Mouse (Mus musculus) heart, postnatal 10 days (tissue): ENCODE measurements at regions not wholly inside any gene's neighbourhood (a gene's known extent, or its start where the extent isn't known, plus 50 kb on each side); places are given as distances from the start of the nearest gene placed in this dataset.

ENCODE experiments used
- DNase-seq, 2 experiments: peaks; one replicate each; pipeline ENCODE4 v3.0.0; 2021
- intact Hi-C: fragments of 180-260 bp; cut with DNase I; formaldehyde crosslinking; loops from one replicate; pipeline ENCODE4 v1.15.1; 2025

DNA sequence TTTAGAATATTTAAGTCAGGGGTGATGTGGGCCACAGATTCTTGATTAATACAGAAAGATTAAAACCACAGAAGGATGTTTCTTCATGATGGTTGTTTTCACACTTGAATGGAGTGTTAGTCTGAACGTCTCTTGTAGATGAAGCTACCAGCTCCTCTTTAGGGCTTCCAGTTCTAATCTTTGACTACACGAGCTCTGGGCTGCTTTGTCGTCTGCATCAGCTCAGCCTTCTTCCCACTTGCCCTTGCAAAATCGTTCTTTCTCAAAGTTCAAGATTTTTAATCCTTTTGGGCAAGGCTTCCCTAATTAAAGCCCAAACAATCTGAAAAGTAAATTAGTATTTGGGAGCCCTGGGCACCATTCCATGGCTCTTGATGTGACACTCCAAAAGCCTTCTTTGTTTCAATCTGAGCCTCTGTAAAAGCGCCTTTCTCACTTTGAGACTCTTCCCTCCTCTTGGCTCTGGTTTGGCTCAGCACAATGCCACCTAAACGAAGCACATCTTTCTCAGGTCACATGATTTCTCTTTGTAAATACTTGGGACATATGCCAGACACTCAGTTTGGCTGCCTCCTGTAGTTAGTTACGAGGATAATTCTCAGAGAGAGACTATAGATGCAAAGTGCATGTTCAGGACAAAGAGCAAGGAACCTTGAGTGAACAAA lies 238.6 kb upstream of the Mpped2 start:
- no peak for DNase-seq
- intact Hi-C loops = no loop called here

DNA sequence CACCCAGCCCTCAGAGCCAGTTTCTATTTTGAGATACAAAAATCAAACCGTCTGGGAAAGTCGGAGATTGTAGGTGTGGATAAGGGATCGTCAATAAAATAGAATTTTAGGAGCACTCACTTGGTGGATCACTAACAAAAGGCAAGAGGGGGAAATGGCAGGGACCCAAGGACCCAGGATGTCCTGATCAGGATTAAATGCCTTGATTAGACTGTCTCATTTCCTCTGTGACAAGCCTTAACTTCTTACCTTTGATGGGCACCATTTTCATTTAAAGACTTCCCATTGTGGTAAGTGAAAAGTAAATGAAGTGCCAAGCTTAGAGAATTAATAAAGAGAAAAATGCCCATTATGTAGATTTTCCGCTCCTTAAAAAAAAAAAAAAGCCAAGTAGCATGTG lies 238.0 kb upstream of the Mpped2 start:
- intact Hi-C loops = no loop called here
- DNase-seq = no peak

DNA sequence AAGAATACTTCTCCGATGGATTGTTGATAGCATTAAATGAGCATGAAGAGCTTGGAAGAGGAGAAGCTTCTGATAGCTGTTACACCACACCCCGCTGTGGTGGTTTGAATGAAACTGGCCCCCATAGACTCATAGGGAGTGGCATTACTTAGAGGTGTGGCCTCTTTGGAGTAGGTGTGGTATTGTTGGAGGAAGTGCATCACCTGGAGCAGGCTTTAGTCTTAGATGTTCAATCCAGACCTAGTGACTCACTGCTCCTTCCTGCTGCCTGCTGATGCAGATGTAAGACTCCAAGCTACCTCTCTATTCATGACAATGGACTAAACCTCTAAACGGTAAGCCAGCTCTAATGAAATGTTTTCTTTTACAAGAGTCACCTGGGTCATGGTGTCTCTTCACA lies 237.1 kb upstream of the Mpped2 start:
- DNase-seq = no peak
- intact Hi-C loops = no loop called here

DNA sequence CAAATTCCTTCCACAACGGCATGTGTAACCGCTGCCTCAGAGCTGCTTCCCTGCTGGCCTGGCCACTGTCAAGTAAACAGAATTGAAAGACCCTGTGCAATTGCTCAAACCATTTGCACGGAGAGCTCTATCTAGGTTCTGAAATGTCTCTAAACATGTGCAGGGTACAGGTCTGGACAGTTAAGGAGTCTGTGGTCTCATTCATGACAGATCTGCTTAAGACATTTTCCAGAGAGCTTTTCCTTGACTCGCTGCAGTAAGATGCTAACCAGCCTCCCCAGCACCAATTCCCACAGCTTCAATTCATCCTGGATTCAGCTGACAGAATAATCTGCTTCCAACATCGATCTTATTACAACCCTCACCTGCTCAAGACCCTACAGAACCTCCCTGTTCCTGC lies 235.1 kb upstream of the Mpped2 start:
- intact Hi-C loops = no loop called here
- DNase-seq = no peak

DNA sequence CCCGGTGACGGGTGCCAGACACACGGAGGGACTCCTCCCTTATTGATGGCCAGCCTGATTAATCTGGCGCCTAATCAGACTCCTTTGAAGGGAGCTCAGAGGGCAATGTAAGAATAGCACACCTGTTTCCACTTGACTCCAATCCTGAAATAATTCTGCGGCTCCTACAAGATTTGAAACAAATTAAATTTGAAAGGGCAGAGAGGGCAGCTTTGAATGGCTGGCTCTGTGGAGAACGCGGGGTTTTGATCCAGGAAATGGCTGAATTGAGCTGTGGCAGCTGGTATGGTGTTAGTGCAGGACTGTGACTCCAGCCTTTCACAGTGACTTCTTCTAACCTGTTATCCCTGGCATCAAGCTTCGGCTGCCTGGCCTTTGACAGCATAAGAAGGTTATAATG lies 232.0 kb upstream of the Mpped2 start:
- no peak for DNase-seq
- intact Hi-C loops = no loop called here

DNA sequence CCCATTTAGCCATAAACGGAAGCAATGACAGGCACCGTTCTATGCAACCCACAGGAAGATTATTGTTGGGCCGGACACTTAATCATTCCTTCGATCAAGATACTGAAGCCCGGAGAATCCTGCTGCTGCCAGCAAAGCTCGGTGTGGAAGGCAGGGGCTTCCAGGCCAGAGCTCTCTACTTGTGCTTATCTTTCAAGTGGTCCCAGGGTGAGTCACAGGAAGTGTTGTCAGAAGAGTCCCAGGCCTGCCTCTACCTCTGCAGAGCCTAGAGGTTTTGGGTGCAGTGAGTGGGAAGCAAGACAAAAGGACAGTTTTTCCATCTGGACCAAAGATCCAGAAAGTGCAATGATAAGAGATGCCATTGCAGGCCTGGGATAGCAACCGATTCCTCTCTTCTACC lies 231.6 kb upstream of the Mpped2 start:
- peak in 1 of 2 experiments; percentile 10 for DNase-seq

DNA sequence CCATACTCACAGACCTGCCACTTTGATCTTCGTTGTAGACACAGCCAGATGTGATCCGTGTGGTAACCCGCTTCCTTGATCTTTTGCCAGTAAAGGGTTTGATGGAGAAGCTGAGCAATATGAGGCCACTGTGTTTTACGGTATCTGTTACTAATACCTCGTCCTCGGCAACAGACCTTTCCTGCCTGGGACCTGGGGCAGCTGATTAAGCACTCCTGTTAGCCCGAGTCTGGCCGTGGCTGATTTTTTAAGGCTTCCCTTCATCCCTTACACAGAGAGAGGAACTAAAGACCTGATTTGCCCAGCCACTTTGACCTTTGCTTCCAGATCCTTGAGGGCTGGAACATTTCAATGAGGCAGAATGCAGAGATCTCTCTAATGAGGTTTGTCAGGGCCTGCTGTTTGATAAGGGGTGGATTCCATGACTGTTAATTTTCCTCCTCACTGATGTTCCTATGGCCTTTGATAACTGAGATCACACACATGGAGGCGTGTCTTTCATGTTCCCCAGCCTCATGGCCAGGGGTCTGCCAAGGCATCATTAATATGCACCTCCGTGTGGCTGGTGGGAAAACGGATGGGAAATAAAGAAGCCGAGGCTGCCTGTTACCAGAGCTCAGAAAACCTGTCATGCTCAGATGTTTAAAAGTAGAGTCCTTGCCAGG lies 231.0 kb upstream of the Mpped2 start:
- no peak for DNase-seq

More for the DNA sequence above, 231.6 kb upstream of the Mpped2 start:
- intact Hi-C loops = no loop called here

DNA sequence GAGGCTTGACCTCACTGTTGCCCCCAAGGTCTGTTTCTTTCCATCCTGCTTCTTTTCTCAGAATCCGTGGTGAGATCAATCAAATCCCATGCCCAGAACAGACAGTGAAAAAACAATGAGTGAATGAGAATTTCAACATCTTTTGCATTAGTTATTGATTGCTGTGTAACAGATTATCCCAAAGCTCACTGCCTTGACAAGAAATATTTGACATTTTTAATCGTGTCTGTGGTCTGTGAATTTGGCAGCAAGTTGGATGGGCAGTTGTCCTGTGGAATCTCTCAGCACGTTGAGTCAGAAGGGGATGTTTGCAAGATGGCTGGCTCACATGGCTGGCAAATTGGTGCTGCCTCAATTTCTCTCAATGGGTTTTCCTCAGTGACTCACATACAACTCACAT lies 228.0 kb upstream of the Mpped2 start:
- DNase-seq = no peak
- intact Hi-C loops = no loop called here

More for the DNA sequence above, 231.0 kb upstream of the Mpped2 start:
- intact Hi-C loops = no loop called here

DNA sequence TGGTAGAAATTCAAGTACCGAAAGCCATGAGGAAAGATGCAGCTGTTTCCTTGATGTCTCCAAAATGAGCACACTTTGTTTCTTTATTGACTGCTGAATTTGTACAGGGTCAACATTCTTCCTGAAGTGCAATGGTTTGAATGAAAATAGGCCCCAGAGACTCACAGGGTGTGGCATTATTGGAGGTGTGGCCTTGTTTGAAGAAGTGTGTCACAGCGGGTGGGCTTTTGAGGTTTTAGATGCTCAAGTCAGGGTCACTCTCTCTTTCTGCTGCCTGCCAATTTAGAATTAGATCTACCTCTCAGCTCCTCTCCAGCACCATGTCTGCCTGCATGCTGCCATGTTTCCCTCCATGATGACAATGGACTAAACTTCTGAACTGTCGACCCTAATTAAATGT lies 227.2 kb upstream of the Mpped2 start:
- intact Hi-C loops = no loop called here
- DNase-seq = no peak

DNA sequence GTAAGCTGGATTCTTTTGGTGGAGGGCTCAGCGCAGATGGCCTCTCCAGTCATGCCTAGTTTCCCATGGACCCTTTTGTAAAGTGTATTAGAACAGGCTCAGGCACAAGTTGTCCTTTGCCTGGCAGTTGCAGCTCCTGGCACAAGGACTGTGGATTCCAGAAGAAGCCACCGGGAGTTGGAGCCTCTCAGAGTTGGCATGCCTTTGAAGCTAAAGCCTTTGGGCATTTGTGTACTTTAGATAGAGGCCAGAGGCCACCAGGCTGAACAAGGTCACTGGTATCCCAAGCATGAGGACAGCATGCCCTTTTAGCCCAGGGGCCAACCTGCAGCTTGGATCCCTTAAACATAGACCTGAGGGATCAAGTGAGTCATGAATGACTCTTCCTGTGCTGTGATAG lies 223.9 kb upstream of the Mpped2 start:
- peak; percentile 48 to 64 for DNase-seq
- intact Hi-C loops = no loop called here

DNA sequence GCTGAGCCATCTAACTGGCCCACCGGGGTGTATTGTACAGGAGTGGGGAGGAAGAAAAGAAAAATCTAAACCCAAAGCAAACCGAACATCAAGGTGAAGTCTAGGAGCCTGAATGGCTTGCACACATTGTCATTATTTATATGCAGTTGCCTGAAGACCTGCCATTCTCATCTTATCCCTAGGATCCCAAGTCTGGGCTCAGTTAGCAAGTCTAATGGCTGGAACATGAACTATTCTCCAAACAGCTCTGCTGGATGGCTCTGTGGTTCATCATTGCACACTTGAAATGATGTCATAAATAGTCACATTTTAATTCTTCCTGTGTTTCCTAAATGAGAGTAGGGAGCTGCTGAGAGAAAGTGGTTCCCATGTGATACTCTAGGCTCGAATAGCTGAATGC lies 219.6 kb upstream of the Mpped2 start:
- no peak for DNase-seq
- intact Hi-C loops = no loop called here

DNA sequence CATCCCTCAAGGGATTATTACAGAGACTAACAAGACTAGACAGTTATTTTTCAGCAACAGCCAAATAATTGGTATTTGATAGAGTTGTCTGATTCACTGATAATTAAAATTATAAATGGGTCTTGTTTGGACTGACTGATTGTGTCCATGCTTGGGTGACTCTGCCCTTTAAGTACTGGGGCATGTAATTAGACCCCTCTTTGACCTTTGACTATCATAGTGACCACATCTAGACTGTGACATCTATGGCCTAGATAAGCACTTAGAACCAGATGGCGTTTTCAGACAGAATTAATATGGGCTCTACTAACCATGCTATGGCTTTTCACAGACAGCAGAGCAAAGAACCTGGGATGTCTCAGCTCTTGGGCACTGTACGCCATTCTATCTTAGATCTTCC lies 215.1 kb upstream of the Mpped2 start:
- intact Hi-C loops = no loop called here
- DNase-seq = no peak

DNA sequence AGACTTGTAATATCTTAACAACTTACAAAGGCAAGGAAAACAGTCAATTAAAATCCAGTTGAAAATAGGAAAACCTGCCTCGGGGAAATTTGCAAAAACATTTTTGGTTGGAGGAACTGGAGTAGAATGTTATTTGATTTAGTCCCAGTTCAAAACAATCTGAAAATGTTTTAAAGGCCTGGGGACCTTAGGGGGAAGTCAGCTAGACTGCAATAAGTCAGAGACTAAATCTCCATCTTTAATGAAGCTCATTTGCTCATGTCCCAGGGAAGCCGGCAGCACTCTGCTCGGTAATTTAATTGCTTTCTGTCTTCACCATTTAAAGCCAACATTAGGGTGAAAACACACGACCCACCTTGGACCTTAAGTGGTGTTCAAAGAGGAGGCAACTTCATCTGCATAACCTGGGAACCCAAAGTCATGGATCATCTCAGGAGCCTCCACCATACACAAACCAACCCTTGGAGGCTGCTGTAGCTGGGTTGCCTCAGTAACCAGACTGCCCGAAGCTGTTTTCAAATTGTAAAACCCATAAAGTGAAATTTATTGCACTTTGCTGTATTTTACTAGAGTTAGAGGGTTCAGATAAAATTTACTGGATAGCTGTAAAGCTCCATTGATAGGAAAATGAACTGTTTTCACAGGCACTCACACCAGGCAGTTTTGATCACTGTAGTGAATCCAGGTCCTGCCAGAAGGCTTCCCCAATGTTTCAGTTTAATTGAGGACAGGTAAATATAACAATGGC lies 205.6 kb upstream of the Mpped2 start:
- intact Hi-C loops = no loop called here

DNA sequence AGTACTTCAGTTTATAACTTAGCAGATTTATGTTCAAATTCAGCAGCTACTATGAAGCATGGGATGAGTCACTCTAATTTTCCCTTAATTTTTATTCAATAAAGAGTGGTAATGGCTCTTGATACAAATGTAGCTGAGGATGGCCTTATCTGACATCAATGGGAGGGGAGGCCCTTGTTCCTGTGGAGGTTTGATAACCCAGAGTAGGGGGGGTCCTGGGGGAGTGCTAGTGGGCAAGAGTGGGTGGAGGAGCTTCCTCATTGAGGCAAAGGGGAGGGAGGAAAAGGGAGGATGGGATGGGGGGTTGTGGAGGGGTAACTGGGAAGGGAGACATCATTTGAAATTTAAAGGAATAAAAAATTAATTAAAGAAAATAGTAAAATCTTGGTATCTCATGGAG lies 194.3 kb upstream of the Mpped2 start:
- intact Hi-C loops = no loop called here
- no peak for DNase-seq

More for the DNA sequence above, 205.6 kb upstream of the Mpped2 start:
- DNase-seq = no peak

DNA sequence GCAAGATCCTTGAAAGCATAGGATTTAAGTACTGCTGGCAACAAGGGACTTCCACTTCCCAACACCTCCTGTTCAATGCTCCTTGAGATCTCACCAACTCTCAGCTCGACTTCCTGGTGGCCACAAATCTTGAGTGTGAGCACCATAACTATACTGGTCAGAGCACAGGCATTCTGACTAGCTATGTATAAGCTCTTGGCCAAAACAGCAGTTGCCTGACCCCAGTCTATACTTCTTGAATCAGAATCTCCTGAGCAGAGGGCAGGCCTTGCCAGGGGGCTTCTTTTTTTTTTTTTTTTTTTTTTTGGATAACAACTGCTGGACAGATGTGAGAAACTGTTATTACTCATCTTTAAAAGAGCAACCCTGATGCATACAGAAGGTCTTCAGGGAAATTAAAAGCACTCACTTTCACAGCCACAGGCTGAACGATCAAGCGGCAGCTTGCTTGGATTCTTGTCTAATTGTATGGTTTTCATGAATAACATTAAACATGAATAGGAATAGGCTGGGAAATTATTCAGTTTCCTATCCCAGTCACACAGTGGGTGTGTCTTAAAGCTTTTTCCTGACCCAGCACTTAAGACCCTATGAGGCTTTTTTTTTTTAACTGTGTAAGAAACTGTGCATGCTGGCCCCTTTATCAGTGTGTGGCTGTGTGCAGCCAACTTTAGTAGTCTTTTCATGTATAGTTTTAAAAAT lies 193.7 kb upstream of the Mpped2 start:
- intact Hi-C loops = no loop called here
- DNase-seq = no peak

DNA sequence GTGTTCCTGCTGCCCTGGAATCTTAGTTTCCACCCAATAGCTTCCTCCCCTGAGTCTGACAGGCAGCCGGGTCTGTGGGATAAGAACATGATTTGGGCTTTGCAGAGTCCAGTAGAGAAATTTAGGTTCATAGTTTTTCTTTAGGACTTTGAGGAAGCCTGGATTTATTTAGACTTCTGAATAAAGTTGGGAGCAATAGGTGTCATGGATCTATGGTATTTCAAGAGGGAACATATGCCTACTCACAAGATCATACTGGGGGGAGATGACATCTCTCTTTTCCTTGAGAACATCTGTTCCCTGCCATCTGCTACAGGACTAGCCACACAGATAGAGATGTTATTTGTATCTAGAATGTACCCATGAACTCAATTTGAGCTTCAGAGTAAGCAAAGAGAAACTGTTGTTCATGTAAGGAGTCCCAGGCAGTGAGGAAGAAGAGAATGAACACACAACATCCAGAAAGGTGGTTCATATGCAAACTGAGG lies 188.1 kb upstream of the Mpped2 start:
- intact Hi-C loops = no loop called here
- DNase-seq = no peak

DNA sequence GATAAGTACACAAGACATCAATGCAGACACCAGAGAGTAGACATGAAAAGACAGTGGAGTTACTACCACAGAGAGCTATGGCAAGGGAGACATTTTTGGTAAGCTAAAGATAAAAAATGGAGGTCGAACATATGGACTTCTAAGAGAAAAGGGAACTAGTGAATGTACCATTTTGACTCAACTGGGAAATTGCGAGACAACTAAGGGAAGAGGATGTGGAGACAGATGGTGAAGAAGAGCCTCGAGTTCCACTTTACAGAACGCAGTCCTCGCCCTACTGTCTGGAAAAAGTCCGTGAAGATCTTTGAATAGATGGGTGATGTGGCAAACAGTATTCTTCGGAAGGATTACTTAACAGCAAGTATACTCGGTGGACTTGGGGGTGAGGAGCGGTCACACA lies 181.2 kb upstream of the Mpped2 start:
- intact Hi-C loops = no loop called here
- no peak for DNase-seq

DNA sequence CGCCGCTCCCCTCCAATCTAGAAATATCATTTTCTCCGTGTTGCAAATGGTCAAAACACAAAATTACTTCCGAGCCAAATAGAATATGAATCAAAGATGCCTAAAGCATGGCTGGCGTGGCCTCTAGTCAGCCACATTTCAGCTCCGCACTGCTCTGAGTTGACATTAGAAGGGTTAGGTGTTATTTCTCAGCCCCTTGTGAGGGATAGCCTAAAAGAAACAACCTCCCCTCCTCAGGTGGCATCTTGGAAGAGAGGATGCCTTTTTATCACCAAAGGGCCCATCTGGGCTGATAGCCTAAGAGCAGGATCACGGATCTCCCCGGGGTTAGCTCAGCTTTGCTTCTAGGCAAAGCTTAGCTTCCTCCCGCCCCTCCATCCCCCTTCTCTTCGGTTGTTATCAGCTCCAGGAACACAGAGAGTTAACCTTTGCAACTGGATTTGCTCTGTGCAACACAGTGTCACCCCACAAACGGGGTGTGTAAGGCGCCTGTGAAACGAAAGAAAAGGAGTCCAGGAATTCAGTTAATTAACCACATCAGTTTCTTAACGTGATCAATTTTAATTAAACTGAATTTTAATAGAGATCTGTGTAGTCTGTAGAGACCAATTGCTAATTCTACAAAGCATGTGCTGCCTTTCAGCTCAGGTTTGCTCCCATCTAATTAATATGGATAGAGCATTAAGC lies 180.6 kb upstream of the Mpped2 start:
- DNase-seq = no peak

DNA sequence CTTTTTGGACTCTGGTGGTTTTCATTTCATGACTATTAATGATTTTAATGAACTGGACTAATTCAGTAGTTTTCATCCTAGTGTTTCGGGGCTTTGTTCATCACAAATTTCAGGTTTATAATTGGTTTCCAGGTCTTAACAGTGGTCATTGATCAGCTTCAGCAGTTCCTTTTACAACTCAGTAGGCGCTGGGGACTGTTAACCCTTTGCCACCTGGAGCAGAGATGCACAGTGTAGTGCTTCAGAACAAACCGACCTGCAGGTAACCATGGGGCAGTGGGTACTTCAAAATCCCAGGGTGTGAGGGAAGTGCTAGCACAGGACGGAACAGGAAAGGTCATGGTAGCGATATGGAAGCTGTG lies 180.1 kb upstream of the Mpped2 start:
- DNase-seq = no peak
- intact Hi-C loops = no loop called here

More for the DNA sequence above, 180.6 kb upstream of the Mpped2 start:
- intact Hi-C loops = no loop called here

DNA sequence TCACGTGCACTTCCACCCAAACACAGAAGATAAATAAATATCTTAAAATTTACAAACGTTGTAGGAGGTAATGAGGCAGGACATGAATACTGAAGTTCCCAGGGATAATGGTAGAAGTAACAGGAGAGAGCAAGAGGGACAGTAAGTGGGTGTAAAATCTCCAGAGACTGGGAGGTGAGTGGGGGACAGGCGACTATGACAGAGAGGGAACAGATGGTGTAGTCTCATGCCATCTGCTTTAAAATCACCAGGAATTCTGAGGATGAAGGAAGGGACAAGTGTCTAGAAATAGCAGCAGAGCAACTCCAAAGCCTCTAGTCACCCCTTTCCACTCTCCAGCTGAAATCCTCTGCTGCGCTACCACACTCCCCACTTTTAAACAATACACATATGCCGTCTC lies 175.8 kb upstream of the Mpped2 start:
- DNase-seq = no peak
- intact Hi-C loops = no loop called here

DNA sequence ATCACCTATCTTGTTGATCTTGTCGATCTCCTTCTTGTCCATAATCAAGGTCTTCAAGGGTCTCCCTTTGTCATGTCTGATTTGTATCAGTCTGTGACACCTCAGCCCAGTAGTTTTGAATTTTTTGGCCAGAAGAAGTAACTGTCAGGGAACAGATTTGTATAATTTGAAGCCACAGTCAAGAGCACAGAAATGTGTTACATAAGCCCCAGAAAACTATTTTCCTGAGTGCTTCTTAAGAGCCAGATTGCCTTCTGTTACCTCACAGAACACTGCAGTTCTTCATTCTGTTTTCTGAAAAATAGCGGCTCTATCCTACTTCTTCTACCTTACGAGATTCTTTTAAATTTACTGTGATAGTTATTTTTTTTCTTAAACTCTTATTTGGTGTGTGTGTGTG lies 170.1 kb upstream of the Mpped2 start:
- intact Hi-C loops = no loop called here
- DNase-seq = no peak
